Mouse (Mus musculus) layer of hippocampus, postnatal 36 days (tissue): ENCODE results near the gene Lrrc36. TPM values are rescaled to one million over a fixed set of nuclear protein-coding genes. Genes with fewer than 3 reads are reported as not detected.

Experiments
- DNase-seq, 2 experiments: peaks; one replicate each; pipeline ENCODE4 v3.0.0; 2022
- total RNA-seq, 2 experiments: library from RNA; stranded (reverse); gene quantifications; 2 replicates each; pipeline ENCODE4 v1.2.3; 2021

Lrrc36 gene
- total RNA-seq, 2 experiments from 2014 or later, result 0.27 to 0.81 TPM

DNA sequence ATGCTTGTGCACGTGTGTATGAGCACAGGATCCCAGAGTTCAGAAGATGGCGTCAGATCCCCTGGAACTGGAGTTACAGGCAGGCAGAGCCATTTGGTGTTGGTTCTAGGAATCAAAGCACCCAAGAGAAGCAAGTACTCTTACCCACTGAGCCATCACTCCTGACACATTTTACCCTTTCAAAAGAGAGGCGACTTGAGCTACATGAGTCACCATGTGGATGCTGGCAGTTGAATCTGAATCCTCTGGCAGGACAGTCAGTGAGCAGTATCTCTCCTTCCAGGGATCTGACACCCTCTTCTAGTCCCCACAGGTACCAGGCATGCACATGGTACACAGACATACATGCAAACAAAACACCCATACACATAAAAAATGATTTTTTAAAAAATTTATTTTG lies 74.7 kb downstream of the Lrrc36 start:
- no peak for DNase-seq

DNA sequence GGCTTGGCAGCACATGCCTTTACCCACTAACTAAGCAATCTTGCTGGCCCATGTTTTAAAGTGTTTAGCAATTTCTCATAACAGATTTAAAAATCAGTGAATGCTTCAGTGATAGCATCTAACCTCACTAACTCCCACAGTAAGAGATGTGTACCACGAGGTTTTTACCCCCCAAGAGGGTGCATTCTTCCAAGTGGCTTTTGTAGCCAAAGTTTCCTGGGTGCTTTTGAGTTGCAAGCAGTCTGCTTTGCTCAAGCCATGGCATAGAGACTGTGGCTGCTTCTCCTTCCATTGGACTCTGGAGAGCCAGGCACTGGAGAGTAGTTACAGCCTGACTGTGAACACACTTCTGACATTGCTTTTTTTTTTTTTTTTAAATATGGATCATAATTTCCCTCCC lies 75.9 kb downstream of the Lrrc36 start:
- no peak for DNase-seq

DNA sequence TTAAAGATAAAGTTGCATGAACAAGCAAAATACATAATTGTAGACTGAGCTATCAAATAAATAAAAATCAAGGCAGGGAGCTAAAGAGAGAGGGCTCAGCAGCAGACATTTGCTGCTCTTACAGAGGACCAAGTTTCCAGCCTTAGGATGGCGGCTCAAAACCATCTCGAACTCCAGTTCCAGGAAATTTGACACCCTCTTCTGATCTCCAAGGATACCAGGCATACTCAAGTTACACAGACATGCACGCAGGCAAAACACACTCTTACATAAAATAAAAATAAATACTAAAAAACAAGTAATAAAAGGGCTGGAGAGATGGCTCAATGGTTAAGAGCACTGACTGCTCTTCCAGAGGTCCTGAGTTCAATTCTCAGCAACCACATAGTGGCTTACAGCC lies 80.1 kb downstream of the Lrrc36 start:
- DNase-seq, result no peak

DNA sequence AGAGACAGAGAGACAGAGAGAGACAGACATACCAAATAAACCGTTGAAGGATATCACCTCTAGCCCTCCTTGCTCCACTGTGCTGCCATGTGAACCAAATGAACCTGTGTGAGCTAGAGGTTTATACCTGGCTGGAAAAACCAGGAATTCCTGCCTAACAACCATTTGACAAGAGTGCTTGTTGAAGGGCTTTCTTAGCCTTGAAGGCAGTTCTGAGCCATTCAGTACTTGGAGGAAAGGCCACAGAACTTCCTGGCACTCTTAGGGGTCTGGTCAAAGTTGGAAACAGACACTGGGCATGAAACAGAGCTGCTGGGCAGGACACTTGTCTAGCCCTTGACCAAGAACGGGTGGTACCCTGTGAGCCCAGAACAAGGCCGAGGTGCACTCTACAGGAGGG lies 81.2 kb downstream of the Lrrc36 start:
- DNase-seq, result no peak

DNA sequence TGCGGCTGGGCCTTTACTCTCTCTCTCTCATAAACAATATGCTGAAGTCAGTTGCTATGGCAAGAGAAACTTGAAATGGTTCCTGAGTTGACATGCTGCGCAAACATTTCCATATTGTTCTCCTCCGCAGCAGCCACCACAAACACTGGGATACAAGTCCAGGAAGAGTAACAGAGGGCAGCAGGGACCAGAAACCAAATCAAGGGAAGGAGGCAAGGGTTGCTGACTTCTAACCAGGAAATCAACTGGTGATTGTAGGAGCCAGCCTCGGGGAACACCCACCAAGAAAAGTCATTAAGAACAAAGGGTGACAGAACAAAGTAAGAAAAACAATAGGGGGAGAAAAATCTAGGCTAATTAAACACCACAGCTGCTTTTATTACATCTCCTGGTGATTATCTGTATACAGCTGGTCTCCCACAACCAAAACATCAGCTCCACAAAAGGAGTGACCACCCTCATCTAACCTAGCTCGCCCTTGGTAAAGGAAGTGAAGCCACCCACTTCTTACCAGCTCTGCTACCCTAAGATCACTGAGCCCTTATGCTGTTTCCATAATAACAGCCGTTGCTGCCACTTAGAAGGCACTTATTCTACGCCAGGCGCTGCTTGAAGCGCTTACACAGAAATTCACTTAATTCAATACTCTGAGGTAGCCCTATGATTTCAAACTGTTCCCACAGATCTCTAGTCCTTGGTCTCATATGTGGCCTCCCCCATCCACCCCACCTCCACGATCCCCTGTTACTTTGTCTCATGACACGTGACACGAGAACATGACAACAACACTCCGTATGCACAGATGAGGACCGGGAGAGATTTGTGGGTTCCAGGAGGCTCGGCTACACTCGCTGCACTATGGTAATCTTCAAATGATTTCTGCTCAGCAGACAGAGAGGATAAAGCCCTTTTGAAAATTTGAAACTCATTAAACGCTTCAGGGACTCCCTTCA lies 82.3 kb downstream of the Lrrc36 start:
- DNase-seq, result no peak

DNA sequence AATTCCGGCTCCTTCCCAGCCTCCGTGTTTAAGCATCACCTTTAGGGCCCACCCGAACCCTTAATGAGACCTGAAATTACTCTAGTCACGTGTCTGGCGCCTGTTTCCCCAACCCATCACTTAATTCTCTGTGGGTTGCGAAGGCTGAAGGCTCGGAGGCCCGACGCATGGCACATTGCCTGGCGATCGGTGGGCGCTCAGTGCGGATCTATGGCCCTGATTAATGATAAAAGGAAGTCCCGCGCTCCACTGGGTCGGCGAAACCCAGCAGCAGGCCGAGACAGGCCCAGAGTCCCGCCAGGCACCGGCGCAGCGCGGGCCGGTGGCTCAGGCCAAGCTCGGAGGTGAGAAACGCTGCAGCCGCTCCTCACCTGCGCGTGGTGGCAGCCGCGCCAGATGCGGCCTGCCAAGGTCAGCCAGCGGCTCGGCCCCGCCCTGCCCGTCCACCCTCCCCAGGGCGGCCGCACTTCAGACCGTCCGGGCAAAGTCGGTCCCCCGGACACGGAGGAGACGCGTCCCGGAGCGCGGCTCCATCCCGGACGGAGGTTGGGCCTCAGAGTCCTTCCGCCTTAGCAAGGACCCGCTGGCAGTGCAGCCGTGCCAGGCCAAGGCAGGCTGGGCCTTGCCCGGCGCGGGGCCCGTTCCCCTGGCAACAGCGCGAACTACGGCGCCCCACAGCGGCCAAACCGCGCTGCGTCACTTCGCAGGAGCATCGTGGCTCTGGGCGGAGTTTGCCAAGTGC lies 83.2 kb downstream of the Lrrc36 start, which contains the start of gene Zdhhc1:
Gene Zdhhc1 (minus strand): TSS at position 464 of the 742 bp plus-strand sequence.
- peak; percentile 88 to 92 for DNase-seq

DNA sequence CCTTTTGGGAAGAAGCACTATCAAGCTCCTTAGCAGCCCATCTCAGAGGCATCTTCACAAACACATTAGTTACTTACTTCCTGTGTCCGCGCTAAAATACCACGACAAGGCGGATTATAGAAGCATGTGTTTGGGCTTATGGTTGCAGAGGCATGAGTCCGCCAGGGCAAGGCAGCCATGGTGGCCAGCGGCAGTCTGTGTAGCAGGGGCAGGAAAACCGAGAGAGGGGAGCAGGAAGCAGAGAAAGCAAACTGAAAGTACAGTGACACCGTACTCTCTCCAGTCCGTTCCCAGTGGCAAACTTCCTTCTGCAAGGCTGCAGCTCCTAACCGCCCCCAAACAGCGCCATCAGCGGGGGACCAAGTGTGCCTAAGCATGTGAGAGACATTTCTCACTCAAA lies 86.4 kb downstream of the Lrrc36 start:
- no peak for DNase-seq

DNA sequence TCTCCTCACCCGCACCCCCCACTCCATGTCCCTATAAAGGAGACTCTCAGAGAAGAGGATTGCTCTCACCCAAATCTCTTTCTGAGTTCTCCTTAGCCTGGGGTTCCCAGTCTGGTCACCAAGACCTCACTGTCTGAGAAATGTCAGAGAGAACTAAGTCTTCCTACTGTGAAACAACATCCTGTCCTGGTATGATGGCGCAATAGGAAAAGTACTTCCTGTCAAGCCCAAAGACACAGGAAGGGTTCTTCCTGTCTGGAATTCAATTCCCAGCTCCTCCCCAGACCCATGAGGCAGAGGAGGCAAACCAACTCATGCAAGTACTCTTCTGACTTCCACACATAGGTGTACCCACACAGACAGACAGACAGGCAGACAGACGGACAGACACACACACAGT lies 91.2 kb downstream of the Lrrc36 start:
- DNase-seq, result no peak

DNA sequence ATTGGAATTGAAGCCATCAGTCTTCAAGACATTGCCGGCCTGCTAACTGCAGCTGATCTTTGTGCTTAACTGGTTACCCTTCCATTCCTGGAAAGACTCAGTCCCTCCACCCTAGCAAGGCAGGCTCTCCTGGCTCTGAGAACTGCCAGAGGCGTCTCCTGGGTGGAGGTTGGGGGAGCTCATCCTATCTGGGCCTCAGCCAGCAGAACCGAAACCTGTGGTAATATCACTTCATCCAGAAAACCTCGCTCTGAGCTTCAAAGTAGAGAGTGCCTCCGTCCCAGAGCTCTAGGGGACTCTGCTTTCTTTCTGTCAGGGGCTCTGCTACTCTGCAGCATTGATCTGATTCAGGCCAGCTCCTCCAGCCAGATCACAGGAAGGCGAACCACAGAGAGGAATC lies 93.6 kb downstream of the Lrrc36 start:
- DNase-seq, result no peak

DNA sequence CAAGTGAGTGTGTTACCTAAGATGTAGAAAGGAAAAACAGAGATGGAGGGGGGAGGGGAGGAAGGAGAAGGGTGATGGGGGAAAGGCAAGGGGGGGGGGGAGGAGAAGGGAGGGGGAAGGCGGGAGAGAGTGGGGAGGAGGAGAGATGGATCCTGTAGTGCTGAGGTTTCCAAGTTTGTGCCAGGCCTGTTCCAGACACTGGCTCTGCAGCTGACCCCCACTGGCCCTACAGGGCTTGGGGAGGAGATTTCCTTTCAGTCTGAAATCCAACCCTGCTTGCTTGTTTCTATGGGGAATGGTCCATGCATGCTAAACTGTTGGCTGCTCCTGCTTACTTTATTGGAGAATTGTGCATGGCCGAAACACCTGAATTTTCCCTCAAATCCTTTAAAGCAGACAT lies 95.4 kb downstream of the Lrrc36 start:
- no peak for DNase-seq

DNA sequence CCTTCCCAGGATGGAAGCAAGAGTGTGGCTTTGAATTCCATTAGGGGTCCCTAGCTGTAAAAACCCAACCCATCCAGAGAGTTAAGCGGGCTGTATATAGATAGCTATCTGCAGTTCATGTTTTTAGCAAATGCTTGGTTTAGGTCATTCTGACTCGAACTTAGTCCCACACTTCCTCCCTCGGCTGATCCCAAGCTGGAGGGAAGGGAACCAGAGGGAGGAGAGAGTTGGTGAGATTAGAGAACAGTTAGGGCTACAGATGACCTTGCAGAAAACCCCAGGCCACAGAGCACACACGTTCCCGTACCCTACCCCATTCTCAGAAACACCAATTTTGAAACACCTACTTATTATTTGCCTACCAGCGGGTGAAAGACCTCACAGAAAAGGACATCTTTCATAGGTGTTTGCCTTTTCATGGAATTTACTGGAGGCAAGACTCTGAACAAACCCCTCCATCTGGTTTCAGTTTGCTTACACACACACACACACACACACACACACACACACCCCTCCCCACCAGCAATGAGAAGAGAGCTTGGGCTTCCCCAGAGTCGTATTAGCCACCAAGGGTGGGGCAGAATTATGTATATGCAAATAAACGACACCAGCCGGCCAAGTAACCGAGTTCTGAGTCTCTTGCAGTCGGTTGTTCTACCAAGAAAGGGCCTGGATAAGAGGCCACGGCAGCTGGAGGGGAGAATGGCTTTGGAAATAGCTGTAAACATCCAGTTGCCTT lies 96.8 kb downstream of the Lrrc36 start:
- no peak for DNase-seq

Other genes with a start within 250 kb of the Lrrc36 start
- 10 to 100 TPM; 20.1 to 24.7 TPM for gene Cbfb, start 242.9 kb upstream of the Lrrc36 start, total RNA-seq
- gene D230025D16Rik, start 188.4 kb upstream of the Lrrc36 start, total RNA-seq, result 10 to 100 TPM; 36.5 to 39.2 TPM
- gene B3gnt9, start 158.4 kb upstream of the Lrrc36 start, total RNA-seq, result 1 to 10 TPM; 2.2 to 2.6 TPM
- 1 to 10 TPM; 8.2 to 9.0 TPM for gene Tradd, start 149.0 kb upstream of the Lrrc36 start, total RNA-seq
- gene Fbxl8, start 148.9 kb upstream of the Lrrc36 start, total RNA-seq, result 1 to 10 TPM; 1.0 TPM
- 1 to 10 TPM; 4.9 to 7.0 TPM for gene Hsf4, start 143.8 kb upstream of the Lrrc36 start, total RNA-seq
- 1 to 10 TPM; 6.9 to 9.1 TPM for gene Nol3, start 137.4 kb upstream of the Lrrc36 start, total RNA-seq
- 10 to 100 TPM; 20.5 to 23.4 TPM for gene 4931428F04Rik, start 123.7 kb upstream of the Lrrc36 start, total RNA-seq
- gene Exoc3l, start 117.5 kb upstream of the Lrrc36 start, total RNA-seq, result 1 to 10 TPM; 1.3 to 1.7 TPM
- gene E2f4, start 115.9 kb upstream of the Lrrc36 start, total RNA-seq, result 10 to 100 TPM; 35.3 to 36.7 TPM
- under 1 TPM; 0.77 to 0.81 TPM for gene Elmo3, start 108.0 kb upstream of the Lrrc36 start, total RNA-seq
- 1 to 10 TPM; 5.9 to 7.8 TPM for gene Lrrc29, start 87.3 kb upstream of the Lrrc36 start, total RNA-seq
- 10 to 100 TPM; 44.1 to 47.9 TPM for gene Tmem208, start 87.2 kb upstream of the Lrrc36 start, total RNA-seq
- 1 to 10 TPM; 1.8 to 1.9 TPM for gene Fhod1, start 65.6 kb upstream of the Lrrc36 start, total RNA-seq
- gene Slc9a5, start 64.7 kb upstream of the Lrrc36 start, total RNA-seq, result 10 to 100 TPM; 12.2 to 13.7 TPM
- 1 to 10 TPM; 1.2 to 2.1 TPM for gene Plekhg4, start 40.3 kb upstream of the Lrrc36 start, total RNA-seq
- gene Kctd19, start 69 bp upstream of the Lrrc36 start, total RNA-seq, result not detected
- gene Tppp3, start 58.0 kb downstream of the Lrrc36 start, total RNA-seq, result 10 to 100 TPM; 31.9 TPM
- gene Zdhhc1, start 83.3 kb downstream of the Lrrc36 start, total RNA-seq, result 10 to 100 TPM; 32.8 to 37.6 TPM
- not detected for gene Hsd11b2, start 105.2 kb downstream of the Lrrc36 start, total RNA-seq
- 100 to 1,000 TPM; 288 to 305 TPM for gene Atp6v0d1, start 152.5 kb downstream of the Lrrc36 start, total RNA-seq
- 10 to 100 TPM; 82.8 to 92.6 TPM for gene Ripor1, start 191.7 kb downstream of the Lrrc36 start, total RNA-seq
- 10 to 100 TPM; 73.6 to 80.1 TPM for gene Ctcf, start 223.0 kb downstream of the Lrrc36 start, total RNA-seq
- gene Agrp, start 223.8 kb downstream of the Lrrc36 start, total RNA-seq, result not detected